ENCODE assay signal across 13 mouse cellular contexts in genomic region chr1:180530457-180531263, GRCm38 (mm10).
DNase-seq lines count a peak whose midpoint lies in the region.
"Had no signal": no experiment of that assay in that cellular context is flagged by ENCODE, and none has a peak within 500 bp of the region (broad histone marks: within the 10 kb centered on the region; RNA-seq: fewer than 3 reads in every experiment).

No protein-coding gene starts in this region.

- peak; percentile 52 for DNase-seq in cerebellum, adult 11-12 months
- no peak for DNase-seq in cerebellum, postnatal 4 days (ENCODE audit: low spot score in 2 of 2)
- DNase-seq in lung, postnatal 36 days, result peak; percentile 13
- DNase-seq in lung, postnatal 10 days, result no peak
- DNase-seq in A20 (ENCODE audit: low read depth, low spot score), result peak; percentile 93
- peak; percentile 52 for DNase-seq in cerebellum, adult 9-11 months
- no peak for DNase-seq in right cerebral cortex, postnatal 10 days (ENCODE audit: low spot score in 2 of 2)
- no peak for DNase-seq in yolk sac, embryonic 10.5 days (ENCODE audit: low spot score)
- DNase-seq: adrenal gland, adult 2 months; adrenal gland, postnatal 25 days; gastrocnemius, postnatal 10 days; heart, adult 2 months; heart, postnatal 14 days had no signal

Comparison
In these comparisons a context has a peak if more than half of its experiments do, and no peak if none do; other contexts are left out.
1. DNase-seq: peak in cerebellum, adult 11-12 months (single experiment), lung, postnatal 36 days (single experiment), A20 (single experiment) and cerebellum, adult 9-11 months (single experiment); none in cerebellum, postnatal 4 days (0 of 2), lung, postnatal 10 days (single experiment), right cerebral cortex, postnatal 10 days (0 of 2) and yolk sac, embryonic 10.5 days (single experiment).